Mouse (Mus musculus) Patski (cell line): ENCODE measurements around the gene Ccdc33. TPM values are rescaled to one million over a fixed set of nuclear protein-coding genes. Genes with fewer than 3 reads are reported as not detected.

ENCODE experiments used
- ATAC-seq: fragments of 100-300 bp; one replicate; pipeline ENCODE4 v1.8.0; 2021
- CTCF ChIA-PET: fragments of 350-600 bp; sonication (Branson Sonifier 250); formaldehyde crosslinking; loops from one replicate; lab custom pipeline; 2022; ENCODE audit warnings: inconsistent platforms; lab: Charles Lee
- POLR2A ChIA-PET: fragments of 350-600 bp; sonication (Branson Sonifier 250); formaldehyde crosslinking; loops from one replicate; lab custom pipeline; 2022; ENCODE audit warnings: antibody characterized with exemption, inconsistent platforms; lab: Charles Lee
- DNase-seq: peaks from one replicate; pipeline ENCODE4 v3.0.0-alpha.2; 2011; ENCODE audit warnings: low read depth, low spot score
- H3K27me3 ChIP-seq: fragments of 371-371 bp; one replicate; pipeline ENCODE4 v1.5.1; 2021
- CTCF ChIP-seq: fragments of 100-300 bp; IDR thresholded peaks from one replicate; pipeline ENCODE4 v1.5.1; 2021
- in situ Hi-C: fragments of 300-500 bp; cut with MboI; formaldehyde crosslinking; loops from 3 replicates; pipeline ENCODE4 v1.11.1; 2018; ENCODE audit warnings: low pct_unique_long_range_greater_than_20kb, mixed read lengths
- polyA plus RNA-seq: library from polyadenylated mRNA; unstranded; gene quantifications from one replicate; pipeline ENCODE4 v1.2.3, GENCODE M21; 2021

The Ccdc33 gene
- polyA plus RNA-seq, 1 experiment from 2014 or later, result 0.60 TPM

- CTCF ChIA-PET, result interaction anchor here (0.9 to 1.9 kb wide), 3 partner anchors 9 to 17 kb away, joined by 3 to 4 read pairs (median 4); no protein-coding TSS in a partner anchor
- no peaks in the 10 kb centered on the region for H3K27me3 ChIP-seq
- TF ChIP-seq CTCF, result no peak
- DNase-seq (no peak), ATAC-seq (no peak)
- POLR2A ChIA-PET, result no interaction called here
- in situ Hi-C loops, result no loop called here
Observed at GRCm38 (mm10) chr9:58114019-58114418, 4.6 kb downstream of the Ccdc33 start.

- in situ Hi-C loops, result no loop called here
- no peaks in the 10 kb centered on the region for H3K27me3 ChIP-seq
- ATAC-seq, result no peak
- ChIA-PET POLR2A (no interaction called here), CTCF (interaction anchor here (0.9 to 1.9 kb wide), 2 partner anchors 10 to 18 kb away, joined by 3 to 4 read pairs; no protein-coding TSS in a partner anchor)
- no peak for TF ChIP-seq CTCF
- DNase-seq, result no peak
Observed at GRCm38 (mm10) chr9:58113279-58113884, 5.2 kb downstream of the Ccdc33 start.

GRCm38 (mm10) chr9:58112866-58113278 lies 5.8 kb downstream of the Ccdc33 start:
- ChIA-PET CTCF (no interaction called here), POLR2A (no interaction called here)
- in situ Hi-C loops, result no loop called here
- ATAC-seq (no peak), DNase-seq (no peak)
- H3K27me3 ChIP-seq, result no peaks in the 10 kb centered on the region
- TF ChIP-seq CTCF, result no peak

GRCm38 (mm10) chr9:58112321-58112751 lies 6.3 kb downstream of the Ccdc33 start:
- TF ChIP-seq CTCF, result no peak
- DNase-seq (no peak), ATAC-seq (no peak)
- in situ Hi-C loops, result no loop called here
- H3K27me3 ChIP-seq, result no peaks in the 10 kb centered on the region
- POLR2A ChIA-PET, result no interaction called here
- CTCF ChIA-PET, result no interaction called here

GRCm38 (mm10) chr9:58111431-58111830 lies 7.2 kb downstream of the Ccdc33 start:
- POLR2A ChIA-PET, result no interaction called here
- no peak for TF ChIP-seq CTCF
- CTCF ChIA-PET, result no interaction called here
- in situ Hi-C loops, result no loop called here
- no peaks in the 10 kb centered on the region for H3K27me3 ChIP-seq
- DNase-seq (no peak), ATAC-seq (no peak)

DNA sequence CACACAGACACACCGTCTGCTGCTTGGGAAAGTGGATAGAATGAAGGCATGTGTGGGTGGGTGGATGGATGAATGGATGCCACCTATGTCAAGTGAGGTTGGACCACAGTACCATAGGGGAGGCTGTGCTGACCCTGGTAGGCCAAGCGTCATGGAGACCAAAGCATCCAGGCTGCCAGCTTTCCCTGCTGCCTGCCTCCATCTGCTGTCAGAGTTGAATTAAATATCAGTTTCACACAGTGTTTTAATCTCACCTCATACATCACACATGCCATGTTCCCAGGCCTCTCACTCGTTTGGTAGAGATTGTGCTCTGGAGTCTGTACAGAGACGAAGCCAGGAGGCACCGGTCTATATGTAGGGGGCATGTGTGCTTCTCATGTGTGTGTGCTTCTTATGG lies 7.8 kb downstream of the Ccdc33 start:
- no peak for ATAC-seq
- DNase-seq, result no peak
- TF ChIP-seq CTCF, result no peak
- POLR2A ChIA-PET, result interaction anchor here (1.2 to 1.4 kb wide), 2 partner anchors 11 to 30 kb away, joined by 3 to 4 read pairs; no protein-coding TSS in a partner anchor
- in situ Hi-C loops, result no loop called here
- CTCF ChIA-PET, result interaction anchor here (1.0 kb wide), 1 partner anchor 72 kb away, joined by 3 read pairs; no protein-coding TSS in a partner anchor
- H3K27me3 ChIP-seq, result no peaks in the 10 kb centered on the region

DNA sequence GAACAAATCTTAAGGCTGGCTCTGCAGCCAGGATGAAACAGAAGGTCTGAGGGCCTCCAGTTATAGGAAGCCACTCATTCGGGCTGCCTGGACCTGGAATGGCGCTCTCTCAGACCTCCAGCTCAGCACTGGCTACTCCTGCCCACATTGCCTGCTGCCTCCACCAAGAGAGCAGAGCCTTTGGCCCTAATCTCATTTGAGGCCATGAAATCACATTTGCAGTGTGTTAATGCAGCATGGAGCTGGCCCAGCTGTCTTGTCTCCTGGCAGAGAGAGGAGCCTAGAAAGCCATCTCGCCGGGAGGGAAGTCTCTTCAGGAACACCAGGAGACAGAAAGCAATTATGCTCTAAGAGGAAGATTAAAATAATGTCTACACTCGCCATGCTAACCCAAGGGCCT lies 11.1 kb downstream of the Ccdc33 start:
- no peak for TF ChIP-seq CTCF
- DNase-seq, result no peak
- CTCF ChIA-PET, result no interaction called here
- in situ Hi-C loops, result no loop called here
- no peak for ATAC-seq
- H3K27me3 ChIP-seq, result no peaks in the 10 kb centered on the region
- POLR2A ChIA-PET, result no interaction called here

GRCm38 (mm10) chr9:58105595-58106169 lies 12.9 kb downstream of the Ccdc33 start:
- in situ Hi-C loops, result no loop called here
- no peak for TF ChIP-seq CTCF
- ATAC-seq, result no peak
- H3K27me3 ChIP-seq, result no peaks in the 10 kb centered on the region
- no peak for DNase-seq
- POLR2A ChIA-PET, result no interaction called here
- CTCF ChIA-PET, result interaction anchor here (1.0 to 1.5 kb wide), 4 partner anchors 10 to 99 kb away, joined by 3 read pairs; partner anchors contain the start of genes Islr and Islr2

DNA sequence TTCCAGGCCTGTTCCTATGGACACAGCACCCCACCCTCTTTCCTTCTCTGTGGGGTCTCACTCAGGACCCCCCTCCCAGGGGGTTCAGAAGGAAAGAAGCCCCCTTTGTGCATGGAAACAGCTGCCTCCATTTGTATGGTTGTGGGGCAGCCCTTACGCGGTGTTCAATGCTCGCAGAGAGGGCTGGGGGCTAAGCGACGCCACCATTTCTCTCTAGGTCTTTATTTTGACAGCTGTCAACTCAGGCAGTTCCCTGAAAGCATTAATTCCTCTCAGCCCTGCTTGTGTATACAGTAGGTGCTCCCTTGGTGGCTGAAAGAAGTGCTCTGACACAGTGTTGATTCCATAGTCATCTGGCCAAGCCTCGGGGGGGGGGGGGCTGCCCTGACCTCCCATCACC lies 15.0 kb downstream of the Ccdc33 start:
- in situ Hi-C loops, result no loop called here
- CTCF ChIA-PET, result interaction anchor here (1.2 to 1.6 kb wide), 2 partner anchors 34 to 70 kb away, joined by 3 read pairs; no protein-coding TSS in a partner anchor

DNA sequence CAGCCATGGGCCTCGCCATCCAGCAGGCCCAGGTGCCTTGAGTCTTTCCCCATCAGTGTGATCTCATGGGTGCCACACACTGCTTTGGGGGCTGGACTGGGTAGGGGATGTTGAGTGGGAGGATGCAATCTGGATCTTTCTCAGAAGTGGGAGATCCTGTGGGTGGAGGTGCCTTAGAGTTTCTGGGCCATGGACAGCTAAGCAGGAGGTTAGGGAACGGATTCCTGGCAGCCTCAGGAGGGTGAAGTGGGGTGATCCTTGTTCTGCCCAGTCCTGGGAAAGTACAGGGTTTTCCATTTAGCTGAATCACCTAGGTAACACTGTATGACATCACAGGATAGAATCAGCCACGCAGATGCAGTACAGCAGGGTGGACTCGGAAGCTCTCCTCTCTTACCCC lies 16.6 kb downstream of the Ccdc33 start:
- in situ Hi-C loops, result no loop called here
- ChIA-PET CTCF (interaction anchor here (0.8 to 0.9 kb wide), 2 partner anchors 27 to 36 kb away, joined by 3 read pairs; no protein-coding TSS in a partner anchor), POLR2A (interaction anchor here (0.6 to 1.1 kb wide), 2 partner anchors 8 to 32 kb away, joined by 3 to 6 read pairs; no protein-coding TSS in a partner anchor)
- no peak for ATAC-seq
- no peaks in the 10 kb centered on the region for H3K27me3 ChIP-seq
- no peak for DNase-seq
- no peak for TF ChIP-seq CTCF

More for the DNA sequence above, 15.0 kb downstream of the Ccdc33 start:
- POLR2A ChIA-PET, result no interaction called here
- H3K27me3 ChIP-seq, result no peaks in the 10 kb centered on the region
- ATAC-seq (no peak), DNase-seq (no peak)
- TF ChIP-seq CTCF, result no peak
